In the genomic region with DNA sequence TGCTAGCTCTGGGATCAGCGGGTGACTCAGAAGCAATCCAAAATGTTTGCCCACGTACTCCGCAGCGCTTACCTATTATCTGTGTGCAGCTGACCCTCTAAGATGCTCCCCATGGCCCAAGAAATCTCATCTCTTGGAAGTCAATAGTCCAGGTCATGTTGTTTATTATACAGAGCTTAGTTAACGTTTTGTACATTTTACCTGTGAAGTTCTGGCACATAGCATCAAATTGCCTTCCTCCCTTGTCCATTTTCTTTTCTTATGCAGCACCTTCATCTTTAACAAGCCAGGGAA, we compare ENCODE assay signal across 8 mouse cellular contexts. TPM values are rescaled to one million over a fixed set of nuclear protein-coding genes. Genes with fewer than 3 reads are reported as not detected.
DNase-seq lines count a peak whose midpoint lies in the region; ATAC-seq and TF ChIP-seq lines count a peak whose summit lies in the region.

No protein-coding gene starts in this region.

- DNase-seq in heart, adult 2 months: no peak
- DNase-seq in heart, adult 9 months (ENCODE audit: low spot score in 2 of 2): no peak
- no peak for DNase-seq in heart, postnatal 0 days (ENCODE audit: low spot score)
- no peak for DNase-seq in liver, postnatal 0 days
- DNase-seq in Muller cell, postnatal 12 days (ENCODE audit: inconsistent ontology term): no peak
- no peak for DNase-seq in cerebellum, postnatal 14 days
- DNase-seq in frontal cortex, postnatal 14 days (ENCODE audit: low spot score in 2 of 2): no peak

- TF ChIP-seq CTCF in heart, adult 2 months (IDR thresholded peaks at IDR 0.05): no peak
- no peak for TF ChIP-seq CTCF in E14TG2a.4 (conservative IDR thresholded peaks at IDR 0.05; ENCODE audit: low read length)
- no peak for TF ChIP-seq CTCF in heart, postnatal 0 days (IDR thresholded peaks at IDR 0.05; ENCODE audit: low read depth)
- TF ChIP-seq CTCF in liver, postnatal 0 days (IDR thresholded peaks at IDR 0.05; ENCODE audit: low read depth): no peak

- H3K4me2 ChIP-seq in heart, postnatal 0 days (ENCODE audit: low read depth, low read length): peak overlapping the region; percentile 76
- H3K4me2 ChIP-seq in liver, postnatal 0 days (ENCODE audit: low read depth, low read length): peak overlapping the region; percentile 91

- peaks cover 1% of the 10 kb centered on the region; the same call in 1 of the 2 replicates for H3K4me1 ChIP-seq in heart, adult 2 months (ENCODE audit: control insufficient read depth, insufficient read depth, low read length)
- peaks cover 39% of the 10 kb centered on the region for H3K4me1 ChIP-seq in E14TG2a.4 (replicated peaks; ENCODE audit: low read depth, low read length)
- H3K4me1 ChIP-seq in heart, postnatal 0 days (ENCODE audit: control insufficient read depth, insufficient read depth): peaks cover 5% of the 10 kb centered on the region; the same call in 1 of the 2 replicates
- H3K4me1 ChIP-seq in liver, postnatal 0 days (ENCODE audit: insufficient read depth): peaks cover 21% of the 10 kb centered on the region

- intact Hi-C loops in heart, adult 2 months (cut with DNase I): no loop called here

- no peak overlapping the region; the same call in 1 of the 2 replicates for H3K27ac ChIP-seq in heart, adult 2 months
- H3K27ac ChIP-seq in heart, postnatal 0 days (ENCODE audit: low read depth): no peak overlapping the region
- H3K27ac ChIP-seq in liver, postnatal 0 days (ENCODE audit: low read depth): no peak overlapping the region

- no peak for ATAC-seq in heart, postnatal 0 days (ENCODE audit: insufficient read depth, low read depth)
- ATAC-seq in liver, postnatal 0 days: no peak

- TF ChIP-seq POLR2A in heart, adult 2 months (IDR thresholded peaks at IDR 0.05; ENCODE audit: insufficient read depth, low read depth, low read length): no peak

- H3K4me3 ChIP-seq in heart, adult 2 months: peak overlapping the region; percentile 71
- peak overlapping the region; percentile 82 for H3K4me3 ChIP-seq in E14TG2a.4 (replicated peaks; ENCODE audit: low read length)
- H3K4me3 ChIP-seq in heart, postnatal 0 days (ENCODE audit: low read depth, low read length): peak overlapping the region; percentile 59
- peak overlapping the region; percentile 71 for H3K4me3 ChIP-seq in liver, postnatal 0 days (ENCODE audit: low read depth, low read length)

- peaks cover 9% of the 10 kb centered on the region for H3K27me3 ChIP-seq in heart, adult 2 months (ENCODE audit: control insufficient read depth, insufficient read depth, low read length)
- peaks cover 42% of the 10 kb centered on the region for H3K27me3 ChIP-seq in E14TG2a.4 (ENCODE audit: insufficient read depth, low read length)
- peaks cover 54% of the 10 kb centered on the region for H3K27me3 ChIP-seq in heart, postnatal 0 days (ENCODE audit: control insufficient read depth, insufficient read depth, low read length)
- peaks cover 35% of the 10 kb centered on the region for H3K27me3 ChIP-seq in liver, postnatal 0 days (ENCODE audit: insufficient read depth, low read length)

- TF ChIP-seq EP300 in heart, adult 2 months (IDR thresholded peaks at IDR 0.05; ENCODE audit: insufficient read depth, low read depth, low read length): no peak
- TF ChIP-seq EP300 in heart, postnatal 0 days (IDR thresholded peaks at IDR 0.05; ENCODE audit: low read depth): no peak
- TF ChIP-seq EP300 in liver, postnatal 0 days (IDR thresholded peaks at IDR 0.05; ENCODE audit: low read depth): no peak

- no peaks in the 10 kb centered on the region for H3K36me3 ChIP-seq in heart, adult 2 months (ENCODE audit: control insufficient read depth, insufficient read depth, low read length)
- H3K36me3 ChIP-seq in E14TG2a.4 (ENCODE audit: insufficient read depth, low read length): no peaks in the 10 kb centered on the region
- H3K36me3 ChIP-seq in heart, postnatal 0 days (replicated peaks; ENCODE audit: control insufficient read depth, insufficient read depth, low read length): no peaks in the 10 kb centered on the region
- H3K36me3 ChIP-seq in liver, postnatal 0 days (replicated peaks; ENCODE audit: insufficient read depth, low read length): no peaks in the 10 kb centered on the region

- H3K79me2 ChIP-seq in heart, adult 2 months (replicated peaks; ENCODE audit: control insufficient read depth, insufficient read depth, low read length): no peaks in the 10 kb centered on the region

- H3K9ac ChIP-seq in heart, adult 2 months (ENCODE audit: low read depth, low read length): peak overlapping the region; percentile 26
- H3K9ac ChIP-seq in heart, postnatal 0 days (replicated peaks; ENCODE audit: low read depth, low read length): peak overlapping the region; percentile 35; the same call in 1 of the 2 replicates
- H3K9ac ChIP-seq in liver, postnatal 0 days (replicated peaks): peak overlapping the region; percentile 61; the same call in 1 of the 2 replicates

- no peaks in the 10 kb centered on the region for H3K9me3 ChIP-seq in E14TG2a.4 (ENCODE audit: low read length)
- H3K9me3 ChIP-seq in heart, postnatal 0 days (replicated peaks; ENCODE audit: control insufficient read depth, low read length): no peaks in the 10 kb centered on the region
- H3K9me3 ChIP-seq in liver, postnatal 0 days (ENCODE audit: low read length): no peaks in the 10 kb centered on the region

- WGBS in heart, adult 2 months: 23% methylated on average over 5 of the region's 5 CpGs
- 15% methylated on average over 5 of the region's 5 CpGs for WGBS in heart, postnatal 0 days
- 11% methylated on average over 5 of the region's 5 CpGs for WGBS in liver, postnatal 0 days (ENCODE audit: insufficient replicate concordance)

RNA-seq across cellular contexts. Expression of gene Prdm1, which starts 1.7 kb away (rescaled TPM):
- under 1 TPM; 0.89 to 0.97 TPM for total RNA-seq in heart, adult 2 months (2021)
- 1.6 and 2.6 TPM in 2 replicates for polyA plus RNA-seq in heart, adult 2 months (2012; rRNA removed)
- 0.85 and 1.1 TPM in 2 replicates for total RNA-seq in heart, postnatal 0 days (2014; rRNA removed; ENCODE audit: low replicate concordance)
- 0.48 and 0.63 TPM in 2 replicates for polyA plus RNA-seq in heart, postnatal 0 days (2015; fragmentation: Nextera tagmentation; extraction: Ambion mirVana)
- 0.15 and 0.20 TPM in 2 replicates for polyA plus RNA-seq in liver, postnatal 0 days (2015; fragmentation: Nextera tagmentation; extraction: Ambion mirVana)
